Mouse (Mus musculus): ENCODE measurements around the gene Ahnak2.

DNA sequence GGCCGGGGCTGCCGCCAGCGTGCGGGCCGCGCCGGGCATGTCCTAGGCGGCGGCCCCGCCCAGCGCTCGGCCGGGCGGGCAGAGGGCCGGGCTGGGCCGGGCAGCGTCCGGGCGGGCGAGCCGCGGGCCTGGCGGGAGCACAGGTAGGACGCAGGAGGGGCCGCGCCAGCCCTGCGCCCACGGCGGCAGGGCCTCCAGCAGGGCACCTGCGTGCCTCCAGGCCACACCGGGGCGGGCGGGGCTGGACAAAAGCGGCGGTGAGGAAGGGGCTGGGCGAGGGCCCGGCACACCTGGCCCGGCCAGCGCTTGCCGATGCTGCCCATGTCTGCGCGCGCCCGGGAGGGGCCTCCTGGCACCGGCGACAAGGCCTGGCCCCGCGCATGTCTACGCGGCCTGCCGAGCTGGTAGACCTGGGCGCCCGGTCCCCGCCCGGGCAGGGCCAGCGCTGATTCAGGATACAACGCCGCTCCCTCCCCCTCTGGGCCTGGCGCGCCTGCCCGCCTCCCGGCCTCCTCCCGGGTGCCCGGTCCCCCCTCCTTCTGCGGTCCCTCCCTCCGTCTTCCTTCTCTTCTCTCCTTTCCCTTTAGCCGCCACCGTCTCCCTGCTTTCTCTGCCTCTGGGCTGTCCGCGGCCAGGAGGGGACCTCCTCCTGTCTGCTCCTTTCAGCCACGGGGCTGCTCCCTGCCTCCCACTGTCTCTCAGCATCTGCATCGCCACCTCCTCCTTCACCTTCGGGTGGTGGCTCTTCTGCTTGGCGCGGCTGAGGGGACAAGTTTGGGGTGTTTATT, 80.0 kb downstream of the Ahnak2 start:
- TF ChIP-seq EP300 (IDR thresholded peaks at IDR 0.05; ENCODE audit: low read length) (no peak), IRF4 (IDR thresholded peaks at IDR 0.05; ENCODE audit: low read depth, low read length) (no peak), ZC3H11A (IDR thresholded peaks at IDR 0.05; ENCODE audit: low read depth, low read length) (no peak), CTCF (conservative IDR thresholded peaks at IDR 0.05 in 1 of 2, IDR thresholded peaks at IDR 0.05 in 1 of 2; ENCODE audit: low read depth in 2 of 2, low read length in 2 of 2) (no peak), POLR2A (IDR thresholded peaks at IDR 0.05; ENCODE audit: low read depth, low read length) (no peak), TBP (conservative IDR thresholded peaks at IDR 0.05; ENCODE audit: low read depth, low read length) (no peak), MAFK (IDR thresholded peaks at IDR 0.05; ENCODE audit: insufficient replicate concordance, low read length) (no peak)

Data from CH12.LX (cell line).